Mouse (Mus musculus) forebrain, embryonic 10.5 days (tissue): ENCODE results near the gene Copg2. TPM values are rescaled to one million over a fixed set of nuclear protein-coding genes. Genes with fewer than 3 reads are reported as not detected.
A peak's percentile ranks its signal among the peaks of the same experiment; 100 is the strongest.

Source experiments
- DNase-seq: peaks from one replicate; pipeline ENCODE4 v3.0.0-alpha.2; 2017; ENCODE audit warnings: low spot score; ENCODE audit errors: extremely low spot score
- H3K27ac ChIP-seq: fragments of 300-500 bp; sonication (generic); 2 replicates; pipeline ENCODE4 v1.5.1; 2016; ENCODE audit warnings: mild to moderate bottlenecking
- H3K27me3 ChIP-seq: fragments of 300-500 bp; sonication (generic); 2 replicates; pipeline ENCODE4 v1.6.1; 2016; ENCODE audit warnings: mild to moderate bottlenecking; ENCODE audit not compliant: poor library complexity, severe bottlenecking
- H3K36me3 ChIP-seq: fragments of 300-500 bp; sonication (generic); replicated peaks from 2 replicates; pipeline ENCODE4 v1.6.1; 2016; ENCODE audit warnings: mild to moderate bottlenecking, moderate library complexity
- H3K4me1 ChIP-seq: fragments of 300-500 bp; sonication (generic); 2 replicates; pipeline ENCODE4 v1.6.1; 2016
- H3K4me3 ChIP-seq: fragments of 300-500 bp; sonication (generic); 2 replicates; pipeline ENCODE4 v1.5.1; 2016; ENCODE audit warnings: mild to moderate bottlenecking, moderate library complexity
- H3K9me3 ChIP-seq: fragments of 300-500 bp; sonication (generic); 2 replicates; pipeline ENCODE4 v1.6.1; 2016; ENCODE audit warnings: mild to moderate bottlenecking, moderate library complexity
- WGBS: fragments of 180-500 bp; shearing (Covaris S2); methylation state at CpG from one replicate; pipeline ENCODE4 v1.1.7; 2016; 5-methylcytosine and 5-hydroxymethylcytosine counted together
- polyA plus RNA-seq: library from polyadenylated mRNA; unstranded; fragments of >200 nt; fragmentation: Nextera tagmentation; extraction: Ambion mirVana; gene quantifications from 2 replicates; pipeline ENCODE4 v1.2.1, GENCODE M21; 2016

Copg2 gene
- polyA plus RNA-seq, 1 experiment from 2014 or later: 31.0 TPM

DNA sequence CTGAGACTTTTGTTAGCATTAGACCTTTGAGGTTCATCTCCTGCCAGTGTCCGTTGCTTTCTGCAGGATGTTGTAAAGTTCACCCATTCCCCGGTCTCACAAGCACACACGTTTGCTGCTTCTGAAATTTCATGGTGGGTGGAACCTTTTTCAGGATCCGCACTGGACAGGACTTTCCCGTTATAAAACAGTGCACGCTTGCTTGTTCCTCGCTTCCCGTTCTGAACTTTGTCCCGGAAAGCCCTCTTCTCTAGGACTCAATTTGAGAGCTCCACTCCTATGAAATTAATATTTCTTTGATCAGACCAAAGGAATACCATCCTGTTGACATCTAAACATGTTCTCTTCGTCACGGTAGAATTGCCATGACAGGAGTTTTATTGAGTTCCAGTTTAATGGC is 182.7 kb downstream of the Copg2 start:
- peaks cover 6% of the 10 kb centered on the region for H3K27me3 ChIP-seq
- WGBS: 91% methylated on average over 11 of the region's 11 CpGs
- no peak overlapping the region for H3K4me3 ChIP-seq
- peaks cover 36% of the 10 kb centered on the region for H3K4me1 ChIP-seq
- no peak for DNase-seq
- no peaks in the 10 kb centered on the region for H3K36me3 ChIP-seq
- no peak overlapping the region for H3K27ac ChIP-seq
- H3K9me3 ChIP-seq: no peaks in the 10 kb centered on the region

GRCm38 (mm10) chr6:30713455-30713854 is 183.1 kb downstream of the Copg2 start:
- WGBS: 91% methylated on average over 6 of the region's 6 CpGs
- Histone ChIP-seq H3K27ac (no peak overlapping the region), H3K4me1 (peaks cover 37% of the 10 kb centered on the region), H3K4me3 (no peak overlapping the region), H3K27me3 (peaks cover 6% of the 10 kb centered on the region), H3K9me3 (no peaks in the 10 kb centered on the region), H3K36me3 (no peaks in the 10 kb centered on the region)
- DNase-seq: no peak

DNA sequence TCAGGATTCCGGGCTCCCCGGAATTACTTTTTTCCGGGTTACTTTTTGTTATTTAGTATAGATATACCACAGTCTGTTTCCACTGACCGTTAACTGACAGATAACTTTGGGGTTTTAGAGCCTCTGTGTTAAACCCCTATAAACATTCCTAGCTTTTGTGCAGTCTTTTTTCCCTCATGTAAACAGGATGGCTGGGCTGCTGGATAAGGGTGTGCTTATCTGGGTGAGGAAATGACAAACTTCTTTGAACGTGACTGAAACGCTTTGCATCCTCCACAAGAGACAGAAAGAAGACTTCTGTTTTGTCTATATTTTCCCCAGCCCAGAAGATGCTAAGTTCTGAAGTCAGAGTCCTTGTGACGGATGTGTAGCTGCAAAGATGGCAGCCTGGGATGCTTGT is 184.1 kb downstream of the Copg2 start:
- Histone ChIP-seq H3K27me3 (peaks cover 6% of the 10 kb centered on the region), H3K27ac (no peak overlapping the region), H3K9me3 (no peaks in the 10 kb centered on the region; the same call in 1 of the 2 replicates), H3K4me1 (peaks cover 41% of the 10 kb centered on the region), H3K4me3 (no peak overlapping the region), H3K36me3 (no peaks in the 10 kb centered on the region)
- DNase-seq: no peak
- WGBS: 84% methylated on average over 7 of the region's 7 CpGs

DNA sequence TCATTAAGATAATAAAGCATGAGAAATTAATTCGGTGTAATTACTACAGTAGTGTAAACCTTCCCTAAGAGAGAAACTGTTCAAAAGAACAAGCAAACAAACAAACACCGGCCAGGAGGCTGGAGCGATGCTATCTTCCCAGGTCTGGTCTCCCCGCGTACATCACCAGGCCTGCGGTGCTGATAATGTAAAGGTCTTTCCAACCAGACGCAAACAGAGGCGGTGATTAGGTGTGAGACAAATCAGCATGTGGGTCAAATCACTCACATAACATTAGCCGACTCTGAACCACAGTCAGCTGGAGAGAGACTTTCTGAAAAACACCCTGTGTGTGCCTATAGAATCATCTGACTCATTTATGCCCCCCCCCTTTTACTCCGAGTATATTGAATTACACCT is 185.2 kb downstream of the Copg2 start:
- peaks cover 52% of the 10 kb centered on the region for H3K4me1 ChIP-seq
- H3K27me3 ChIP-seq: peaks cover 6% of the 10 kb centered on the region
- no peaks in the 10 kb centered on the region; the same call in 1 of the 2 replicates for H3K9me3 ChIP-seq
- no peaks in the 10 kb centered on the region for H3K36me3 ChIP-seq
- 76% methylated on average over 10 of the region's 10 CpGs for WGBS
- no peak for DNase-seq
- H3K4me3 ChIP-seq: no peak overlapping the region
- peak overlapping the region; percentile 60; the same call in 1 of the 2 replicates for H3K27ac ChIP-seq

DNA sequence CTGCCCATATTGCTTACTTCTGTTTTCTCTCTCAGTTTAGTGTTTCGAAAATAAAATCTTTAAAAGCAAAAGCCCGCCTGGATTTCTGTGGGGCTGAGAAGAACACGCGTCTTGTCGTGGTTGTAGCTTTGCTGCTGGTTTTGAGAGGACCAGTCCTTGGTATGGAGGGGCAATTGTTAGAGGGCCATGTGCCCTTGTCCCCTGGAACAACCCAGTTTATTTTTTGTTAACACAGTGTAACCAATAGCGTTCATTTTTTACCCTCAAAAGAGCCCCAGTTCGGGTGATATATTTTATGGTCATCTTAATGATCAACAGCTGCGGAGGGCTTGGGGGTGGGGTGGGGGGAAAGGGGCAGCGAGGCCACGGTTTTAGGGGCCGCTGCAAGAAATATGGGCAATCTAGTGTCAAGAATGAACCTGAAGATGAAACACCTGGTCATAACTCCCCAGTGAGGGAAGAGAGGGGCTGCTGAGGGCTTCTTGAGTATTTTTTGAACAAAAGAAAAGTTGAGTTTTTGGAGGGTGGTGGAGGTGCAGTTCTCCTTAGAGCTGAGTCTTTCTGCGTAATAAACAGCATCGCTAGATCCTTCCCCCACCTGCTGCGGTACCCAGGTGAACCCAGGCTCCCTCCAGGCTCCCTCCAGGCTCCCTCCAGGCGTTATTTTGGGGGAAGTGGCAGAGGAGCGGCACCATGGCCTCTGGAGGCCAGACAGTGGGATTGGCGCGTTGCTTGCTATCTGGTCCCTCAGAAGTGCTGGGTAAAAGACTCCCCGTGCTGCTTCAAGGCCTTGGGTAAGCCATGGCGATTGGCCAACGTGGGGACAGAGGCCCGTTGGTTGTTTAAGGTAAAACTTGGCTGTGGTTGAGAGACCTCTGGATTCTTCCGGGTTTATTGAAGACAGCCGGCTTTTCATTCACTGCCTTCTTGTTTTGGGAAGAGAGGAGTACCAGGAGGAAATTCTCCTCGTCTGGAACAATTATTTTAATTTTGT is 185.9 kb downstream of the Copg2 start:
- Histone ChIP-seq H3K27me3 (peaks cover 6% of the 10 kb centered on the region), H3K4me1 (peaks cover 56% of the 10 kb centered on the region), H3K4me3 (no peak overlapping the region), H3K27ac (peak overlapping the region; percentile 79), H3K9me3 (no peaks in the 10 kb centered on the region; the same call in 1 of the 2 replicates), H3K36me3 (no peaks in the 10 kb centered on the region)
- no peak for DNase-seq
- WGBS: 68% methylated on average over 25 of the region's 25 CpGs

DNA sequence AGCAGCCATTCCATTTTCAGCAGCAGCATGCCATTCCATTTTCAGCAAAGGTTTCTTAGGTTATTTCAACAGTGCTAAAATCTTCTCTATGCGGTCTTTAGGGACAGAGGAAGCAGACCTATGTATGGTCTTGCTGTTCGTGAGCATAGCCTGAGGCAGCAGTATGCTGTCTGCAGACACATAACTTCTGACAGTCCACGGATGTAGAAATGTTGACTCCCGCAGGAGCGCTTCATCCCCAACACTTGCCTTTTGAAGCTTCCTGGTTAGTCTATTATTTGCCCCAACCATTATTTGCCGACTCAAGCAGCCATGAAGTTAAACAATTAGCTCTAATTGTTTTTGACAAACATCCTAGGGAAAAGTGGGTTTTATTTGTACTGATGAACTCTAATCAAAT is 187.5 kb downstream of the Copg2 start:
- Histone ChIP-seq H3K27ac (peak overlapping the region; percentile 79), H3K4me1 (peaks cover 56% of the 10 kb centered on the region), H3K27me3 (peaks cover 6% of the 10 kb centered on the region), H3K4me3 (no peak overlapping the region), H3K9me3 (no peaks in the 10 kb centered on the region; the same call in 1 of the 2 replicates), H3K36me3 (no peaks in the 10 kb centered on the region)
- 24% methylated on average over 6 of the region's 6 CpGs for WGBS
- DNase-seq: no peak

DNA sequence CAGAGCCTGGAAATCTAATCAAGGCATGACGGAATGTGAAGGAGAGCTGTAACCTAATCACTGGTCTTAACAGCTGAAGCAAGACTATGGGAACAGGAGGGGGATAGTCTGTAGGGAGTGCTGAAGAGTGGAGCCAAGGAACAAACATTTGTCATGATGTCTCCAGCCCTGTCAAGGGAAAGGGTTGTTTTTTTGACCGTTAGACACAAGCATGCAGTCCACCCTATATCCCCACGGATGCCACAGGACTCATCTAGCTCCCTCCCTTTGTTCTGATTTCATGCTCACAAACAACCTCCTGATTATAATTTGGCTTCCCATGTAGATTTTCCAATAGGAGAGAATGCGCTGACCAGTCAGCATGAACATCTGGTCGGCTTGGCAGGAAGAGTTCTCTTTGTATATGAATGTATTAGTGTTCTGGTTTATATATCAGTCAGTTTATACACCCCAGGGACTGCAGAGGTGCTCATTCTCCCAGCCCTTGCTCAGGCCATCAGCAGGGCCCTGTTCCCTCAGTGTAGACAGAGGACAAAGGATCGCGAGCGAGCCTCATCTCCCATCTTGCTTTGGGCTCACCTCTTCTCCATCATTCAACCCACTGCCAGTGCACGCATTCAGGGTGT is 192.5 kb downstream of the Copg2 start:
- H3K27me3 ChIP-seq: no peaks in the 10 kb centered on the region
- H3K4me3 ChIP-seq: no peak overlapping the region
- peak overlapping the region; percentile 44 for H3K27ac ChIP-seq
- no peaks in the 10 kb centered on the region for H3K36me3 ChIP-seq
- H3K9me3 ChIP-seq: no peaks in the 10 kb centered on the region; the same call in 1 of the 2 replicates
- H3K4me1 ChIP-seq: peaks cover 36% of the 10 kb centered on the region
- no peak for DNase-seq
- WGBS: 93% methylated on average over 9 of the region's 9 CpGs

DNA sequence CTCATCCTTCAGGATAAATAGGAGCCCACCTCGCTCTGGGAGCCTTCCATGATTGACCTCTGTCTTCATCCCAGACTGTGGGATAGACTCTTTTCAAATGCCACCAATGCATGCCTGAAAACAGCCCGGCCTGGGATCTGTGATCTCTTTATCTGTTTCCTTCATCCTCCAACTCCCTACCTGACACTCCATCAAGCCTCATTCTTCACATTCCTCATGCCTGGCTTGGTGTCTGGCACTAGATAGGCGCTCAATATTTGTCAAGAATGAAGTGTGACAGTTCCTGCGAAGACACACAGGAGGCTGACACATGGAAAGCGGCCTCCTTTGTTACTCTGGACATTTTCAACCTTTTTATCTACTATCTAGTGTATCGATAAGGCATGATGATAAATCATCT is 193.1 kb downstream of the Copg2 start:
- H3K27ac ChIP-seq: 0 out of 2 replicates have a peak overlapping the region, but pooled peaks have one; percentile 8
- H3K36me3 ChIP-seq: no peaks in the 10 kb centered on the region
- WGBS: 90% methylated on average over 6 of the region's 6 CpGs
- peaks cover 33% of the 10 kb centered on the region for H3K4me1 ChIP-seq
- no peak for DNase-seq
- H3K4me3 ChIP-seq: no peak overlapping the region
- H3K27me3 ChIP-seq: no peaks in the 10 kb centered on the region
- no peaks in the 10 kb centered on the region; the same call in 1 of the 2 replicates for H3K9me3 ChIP-seq

- no peaks in the 10 kb centered on the region for H3K36me3 ChIP-seq
- DNase-seq: no peak
- WGBS: 87% methylated on average over 6 of the region's 6 CpGs
- no peaks in the 10 kb centered on the region for H3K27me3 ChIP-seq
- H3K4me1 ChIP-seq: peaks cover 35% of the 10 kb centered on the region
- H3K4me3 ChIP-seq: no peak overlapping the region
- H3K9me3 ChIP-seq: no peaks in the 10 kb centered on the region
- 0 out of 2 replicates have a peak overlapping the region, but pooled peaks have one; percentile 8 for H3K27ac ChIP-seq
These were observed 193.7 kb downstream of the Copg2 start for GRCm38 (mm10) chr6:30702881-30703280.

- Histone ChIP-seq H3K36me3 (no peaks in the 10 kb centered on the region), H3K4me3 (no peak overlapping the region), H3K9me3 (no peaks in the 10 kb centered on the region), H3K27ac (peak overlapping the region; percentile 79), H3K4me1 (peaks cover 24% of the 10 kb centered on the region), H3K27me3 (no peaks in the 10 kb centered on the region)
- no peak for DNase-seq
- WGBS: 80% methylated on average over 6 of the region's 6 CpGs
These were observed 196.4 kb downstream of the Copg2 start for GRCm38 (mm10) chr6:30700182-30700581.

- Histone ChIP-seq H3K36me3 (no peaks in the 10 kb centered on the region), H3K27ac (peak overlapping the region; percentile 73), H3K4me3 (no peak overlapping the region), H3K4me1 (peaks cover 44% of the 10 kb centered on the region), H3K27me3 (no peaks in the 10 kb centered on the region), H3K9me3 (no peaks in the 10 kb centered on the region)
- no peak for DNase-seq
- 93% methylated on average over 4 of the region's 4 CpGs for WGBS
These were observed 198.6 kb downstream of the Copg2 start for GRCm38 (mm10) chr6:30698036-30698435.
